Mouse (Mus musculus): ENCODE results near the gene Tmem254a. TPM values are rescaled to one million over a fixed set of nuclear protein-coding genes. Genes with fewer than 3 reads are reported as not detected.
"Not testable (repeated sequence)": the region's sequence is repeated elsewhere in the genome, so short reads cannot be mapped to it uniquely, and the experiment has no call there.

Tmem254a gene
- 4.1 and 7.7 TPM in 2 replicates for polyA plus RNA-seq (2015; fragmentation: Nextera tagmentation; extraction: Ambion mirVana)

GRCm38 (mm10) chr14:25927562-25927881 lies at the start of gene Tmem254a:
TSS of gene Tmem254a (minus strand) at chr14:25927672.
- H3K4me2 ChIP-seq (replicated peaks); H3K9ac ChIP-seq; H3K9me3 ChIP-seq; H3K36me3 ChIP-seq; H3K4me1 ChIP-seq (replicated peaks); H3K27me3 ChIP-seq (replicated peaks); H3K27ac ChIP-seq; H3K4me3 ChIP-seq (replicated peaks): not testable (repeated sequence)
- no CpG with 5 or more reads among the region's 10 CpGs for WGBS
- ATAC-seq = peak; percentile 96

- H3K4me3 ChIP-seq (replicated peaks); H3K36me3 ChIP-seq; H3K27me3 ChIP-seq (replicated peaks); H3K27ac ChIP-seq; H3K9me3 ChIP-seq; H3K9ac ChIP-seq; H3K4me2 ChIP-seq (replicated peaks); H3K4me1 ChIP-seq (replicated peaks): not testable (repeated sequence)
- ATAC-seq = 0 out of 2 replicates have a peak, but pooled peaks have one; percentile 34
- no CpG with 5 or more reads among the region's 3 CpGs for WGBS
These were observed 30.4 kb upstream of the Tmem254a start for GRCm38 (mm10) chr14:25957861-25958260.

GRCm38 (mm10) chr14:25938004-25938403 lies 10.5 kb upstream of the Tmem254a start, which contains the start of gene Cphx1:
TSS of gene Cphx1 (plus strand) at chr14:25938304.
- H3K36me3 ChIP-seq; H3K4me3 ChIP-seq (replicated peaks); H3K4me2 ChIP-seq (replicated peaks); H3K27me3 ChIP-seq (replicated peaks); H3K9ac ChIP-seq; H3K27ac ChIP-seq; H3K4me1 ChIP-seq (replicated peaks); H3K9me3 ChIP-seq: not testable (repeated sequence)
- peak; percentile 14; the same call in 1 of the 2 replicates for ATAC-seq
- no CpG with 5 or more reads among the region's 8 CpGs for WGBS

GRCm38 (mm10) chr14:25936867-25937630 lies 9.6 kb upstream of the Tmem254a start:
- H3K9ac ChIP-seq; H3K4me2 ChIP-seq (replicated peaks); H3K4me1 ChIP-seq (replicated peaks); H3K4me3 ChIP-seq (replicated peaks); H3K27me3 ChIP-seq (replicated peaks); H3K36me3 ChIP-seq; H3K27ac ChIP-seq; H3K9me3 ChIP-seq: not testable (repeated sequence)
- ATAC-seq = peak; percentile 98
- WGBS = no CpG with 5 or more reads among the region's 5 CpGs

GRCm38 (mm10) chr14:25926814-25927561 lies 484 bp downstream of the Tmem254a start:
- no CpG with 5 or more reads among the region's 44 CpGs for WGBS

GRCm38 (mm10) chr14:25918427-25919170 lies 8.9 kb downstream of the Tmem254a start:
- H3K9ac ChIP-seq; H3K27me3 ChIP-seq (replicated peaks); H3K36me3 ChIP-seq; H3K27ac ChIP-seq; H3K4me1 ChIP-seq (replicated peaks); ATAC-seq; H3K4me2 ChIP-seq (replicated peaks); H3K9me3 ChIP-seq; H3K4me3 ChIP-seq (replicated peaks): not testable (repeated sequence)
- no CpG with 5 or more reads among the region's 5 CpGs for WGBS

More at GRCm38 (mm10) chr14:25926814-25927561, 484 bp downstream of the Tmem254a start:
- H3K36me3 ChIP-seq; H3K4me3 ChIP-seq (replicated peaks); H3K27ac ChIP-seq; H3K4me1 ChIP-seq (replicated peaks); H3K4me2 ChIP-seq (replicated peaks); H3K9ac ChIP-seq; H3K9me3 ChIP-seq; H3K27me3 ChIP-seq (replicated peaks): not testable (repeated sequence)
- peak; percentile 96 for ATAC-seq

- not testable (repeated sequence) for H3K4me3 ChIP-seq (replicated peaks); ATAC-seq; H3K36me3 ChIP-seq; H3K9ac ChIP-seq; H3K4me1 ChIP-seq (replicated peaks); H3K9me3 ChIP-seq; H3K27ac ChIP-seq; H3K4me2 ChIP-seq (replicated peaks); H3K27me3 ChIP-seq (replicated peaks)
- no CpG with 5 or more reads among the region's 8 CpGs for WGBS
These were observed 18.5 kb downstream of the Tmem254a start for GRCm38 (mm10) chr14:25908976-25909375.

GRCm38 (mm10) chr14:25907272-25907671 lies 20.2 kb downstream of the Tmem254a start:
- H3K4me1 ChIP-seq (replicated peaks); H3K27ac ChIP-seq; H3K4me2 ChIP-seq (replicated peaks); H3K4me3 ChIP-seq (replicated peaks); H3K27me3 ChIP-seq (replicated peaks); ATAC-seq; H3K9ac ChIP-seq; H3K9me3 ChIP-seq; H3K36me3 ChIP-seq: not testable (repeated sequence)
- no CpG with 5 or more reads among the region's 9 CpGs for WGBS

- H3K4me3 ChIP-seq (replicated peaks); H3K27ac ChIP-seq: not testable (repeated sequence)
- no CpG with 5 or more reads among the region's 5 CpGs for WGBS
These were observed 22.2 kb downstream of the Tmem254a start for GRCm38 (mm10) chr14:25905243-25905642.

GRCm38 (mm10) chr14:25903000-25903399 lies 24.5 kb downstream of the Tmem254a start, which contains the start of gene Plac9a:
TSS of gene Plac9a (minus strand) at chr14:25903100.
- H3K36me3 ChIP-seq; H3K9ac ChIP-seq; H3K27ac ChIP-seq; H3K4me3 ChIP-seq (replicated peaks); H3K4me2 ChIP-seq (replicated peaks); H3K9me3 ChIP-seq; ATAC-seq; H3K27me3 ChIP-seq (replicated peaks); H3K4me1 ChIP-seq (replicated peaks): not testable (repeated sequence)
- no CpG with 5 or more reads among the region's 10 CpGs for WGBS

More at GRCm38 (mm10) chr14:25905243-25905642, 22.2 kb downstream of the Tmem254a start:
- ATAC-seq; H3K4me2 ChIP-seq (replicated peaks); H3K36me3 ChIP-seq; H3K9ac ChIP-seq; H3K27me3 ChIP-seq (replicated peaks); H3K9me3 ChIP-seq; H3K4me1 ChIP-seq (replicated peaks): not testable (repeated sequence)

- H3K36me3 ChIP-seq; H3K27ac ChIP-seq; H3K4me3 ChIP-seq (replicated peaks); H3K27me3 ChIP-seq (replicated peaks); ATAC-seq; H3K9me3 ChIP-seq; H3K9ac ChIP-seq; H3K4me2 ChIP-seq (replicated peaks); H3K4me1 ChIP-seq (replicated peaks): not testable (repeated sequence)
- no CpG with 5 or more reads among the region's 7 CpGs for WGBS
These were observed 31.8 kb downstream of the Tmem254a start for GRCm38 (mm10) chr14:25895686-25896085.

- H3K27me3 ChIP-seq (replicated peaks); H3K4me2 ChIP-seq (replicated peaks); H3K36me3 ChIP-seq; H3K27ac ChIP-seq; H3K9me3 ChIP-seq; H3K4me1 ChIP-seq (replicated peaks); H3K4me3 ChIP-seq (replicated peaks); H3K9ac ChIP-seq: not testable (repeated sequence)
- peak; percentile 51; the same call in 1 of the 2 replicates for ATAC-seq
- no CpG with 5 or more reads among the region's 3 CpGs for WGBS
These were observed 32.9 kb downstream of the Tmem254a start for GRCm38 (mm10) chr14:25894566-25894965.
